Mouse (Mus musculus): Measurements from ENCODE around the gene Galnt5. TPM values are rescaled to one million over a fixed set of nuclear protein-coding genes. Genes with fewer than 3 reads are reported as not detected.

Gene Galnt5
- 0.29 and 0.31 TPM in 2 replicates for polyA plus RNA-seq (2016; fragmentation: Nextera tagmentation; extraction: Ambion mirVana)

DNA sequence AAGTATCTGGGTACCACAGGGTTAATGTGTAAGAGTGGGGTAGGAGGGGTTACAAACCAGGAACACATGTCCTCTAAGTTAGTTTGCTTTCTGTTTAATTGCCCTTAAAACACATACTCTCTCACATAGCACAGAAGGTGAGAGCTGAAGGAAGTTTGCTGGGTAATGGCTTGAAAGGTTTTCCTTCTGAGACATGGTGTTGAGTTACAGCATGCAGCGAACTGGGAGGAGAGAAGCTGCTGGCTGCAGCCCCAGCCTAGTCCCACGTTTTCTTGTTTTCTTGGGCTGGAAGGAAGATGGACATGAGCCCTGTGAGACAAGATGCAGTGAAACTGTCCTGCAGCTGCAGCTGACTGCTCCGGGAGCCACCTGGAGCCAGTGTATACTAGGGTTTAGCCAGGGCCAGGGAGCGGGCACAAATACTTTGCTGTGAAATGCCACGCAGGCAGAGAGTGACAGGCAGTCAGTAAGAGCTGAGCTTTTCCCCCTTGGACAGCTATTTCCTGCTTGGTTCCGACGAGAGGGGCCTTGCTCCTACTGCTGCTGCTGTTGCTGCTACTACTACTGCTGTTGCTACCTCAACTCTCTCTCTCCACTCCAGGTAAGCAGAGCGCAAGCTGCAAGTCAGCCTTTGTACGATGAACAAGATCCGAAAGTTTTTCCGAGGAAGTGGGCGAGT is at the start of gene Galnt5:
Galnt5 (plus strand) TSS at position 133 of the 679 bp plus-strand sequence.
- 0 out of 2 replicates have a peak within 1 kb of the TSS, but pooled peaks have one; percentile 23 for H3K27ac ChIP-seq

DNA sequence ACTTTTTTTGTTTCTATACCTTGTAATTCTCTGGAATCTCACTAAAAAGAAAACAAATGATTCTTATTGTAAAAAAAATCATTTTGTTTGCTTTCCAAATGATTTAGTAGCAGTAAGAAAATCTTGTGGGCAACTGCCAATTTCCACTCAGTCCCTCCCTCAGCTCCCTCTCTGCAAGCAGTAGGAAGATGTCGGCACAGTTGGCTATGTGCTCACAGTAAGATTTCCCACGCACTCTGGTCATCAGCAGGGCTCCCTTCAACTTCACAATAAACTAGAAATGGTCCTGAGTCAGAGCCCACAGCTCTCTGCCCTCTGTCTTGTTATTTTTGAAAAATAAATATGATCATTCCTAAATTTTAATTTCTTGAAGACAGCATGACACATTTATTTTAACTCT is 46.1 kb upstream of the Galnt5 start:
- H3K9me3 ChIP-seq, result no peaks in the 10 kb centered on the region
- H3K27ac ChIP-seq, result no peak overlapping the region
- DNase-seq (ENCODE audit: low spot score), result no peak
- no peaks in the 10 kb centered on the region for H3K36me3 ChIP-seq
- 69% methylated on average over 2 of the region's 2 CpGs for WGBS
- H3K4me3 ChIP-seq, result no peak overlapping the region
- H3K27me3 ChIP-seq (ENCODE audit: insufficient read depth, poor library complexity, severe bottlenecking), result no peaks in the 10 kb centered on the region
- H3K4me1 ChIP-seq (replicated peaks), result no peaks in the 10 kb centered on the region

More for the DNA sequence above, at the start of gene Galnt5:
- Histone ChIP-seq H3K36me3 (no peaks in the 10 kb centered on the region), H3K9me3 (no peaks in the 10 kb centered on the region), H3K27me3 (ENCODE audit: insufficient read depth, poor library complexity, severe bottlenecking) (no peaks in the 10 kb centered on the region), H3K4me1 (replicated peaks) (no peaks in the 10 kb centered on the region), H3K4me3 (peak within 1 kb of the TSS; percentile 24; the same call in 1 of the 2 replicates)
- peak; percentile 20 for DNase-seq (ENCODE audit: low spot score)
- WGBS, result 56% methylated on average over 12 of the region's 12 CpGs

DNA sequence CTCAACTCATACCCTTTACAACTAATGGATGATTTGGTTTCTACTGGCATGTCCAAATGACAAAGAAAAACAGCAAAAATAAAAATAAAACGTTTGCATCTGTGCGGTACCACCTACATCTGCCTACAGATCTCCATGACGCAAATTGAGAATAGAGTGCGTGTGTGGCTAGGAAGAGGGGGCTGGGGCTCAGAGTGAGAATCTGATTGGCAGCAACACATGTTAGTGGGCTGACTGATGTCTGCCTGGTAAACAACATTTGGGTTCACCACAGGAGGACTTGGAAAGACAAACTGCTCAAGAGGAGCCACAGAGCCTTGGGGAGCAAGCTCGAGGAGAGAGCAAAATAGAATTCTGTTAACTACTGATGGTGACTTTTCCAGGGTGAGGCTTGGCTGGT is 36.9 kb upstream of the Galnt5 start:
- WGBS, result 78% methylated on average over 5 of the region's 5 CpGs
- DNase-seq (ENCODE audit: low spot score), result no peak
- no peaks in the 10 kb centered on the region for H3K4me1 ChIP-seq (replicated peaks)
- H3K4me3 ChIP-seq, result no peak overlapping the region
- no peaks in the 10 kb centered on the region for H3K27me3 ChIP-seq (ENCODE audit: insufficient read depth, poor library complexity, severe bottlenecking)
- no peaks in the 10 kb centered on the region for H3K36me3 ChIP-seq
- H3K9me3 ChIP-seq, result no peaks in the 10 kb centered on the region
- H3K27ac ChIP-seq, result no peak overlapping the region

DNA sequence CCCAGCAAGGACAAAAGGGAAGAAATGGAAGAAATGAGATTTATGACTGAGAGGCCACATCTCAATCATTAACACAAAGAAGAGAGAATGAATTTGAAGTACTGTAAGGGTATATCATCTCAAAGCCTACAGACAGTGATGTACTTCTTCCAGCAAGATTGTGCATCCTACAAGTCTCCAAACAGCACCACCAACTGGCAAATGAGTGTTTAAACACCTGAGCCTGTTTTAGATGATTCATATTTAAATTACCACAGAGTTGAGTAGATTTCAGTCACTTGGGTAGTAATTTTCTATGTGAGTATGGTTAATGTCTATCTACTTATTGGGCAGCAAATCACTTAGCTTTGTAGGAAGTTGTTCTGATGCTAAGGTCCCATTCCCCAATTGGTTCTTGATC is 15.4 kb upstream of the Galnt5 start:
- H3K27ac ChIP-seq, result no peak overlapping the region
- H3K4me1 ChIP-seq (replicated peaks), result no peaks in the 10 kb centered on the region
- H3K36me3 ChIP-seq, result no peaks in the 10 kb centered on the region
- H3K4me3 ChIP-seq, result no peak overlapping the region
- no peaks in the 10 kb centered on the region for H3K9me3 ChIP-seq
- DNase-seq (ENCODE audit: low spot score), result no peak
- no peaks in the 10 kb centered on the region for H3K27me3 ChIP-seq (ENCODE audit: insufficient read depth, poor library complexity, severe bottlenecking)

DNA sequence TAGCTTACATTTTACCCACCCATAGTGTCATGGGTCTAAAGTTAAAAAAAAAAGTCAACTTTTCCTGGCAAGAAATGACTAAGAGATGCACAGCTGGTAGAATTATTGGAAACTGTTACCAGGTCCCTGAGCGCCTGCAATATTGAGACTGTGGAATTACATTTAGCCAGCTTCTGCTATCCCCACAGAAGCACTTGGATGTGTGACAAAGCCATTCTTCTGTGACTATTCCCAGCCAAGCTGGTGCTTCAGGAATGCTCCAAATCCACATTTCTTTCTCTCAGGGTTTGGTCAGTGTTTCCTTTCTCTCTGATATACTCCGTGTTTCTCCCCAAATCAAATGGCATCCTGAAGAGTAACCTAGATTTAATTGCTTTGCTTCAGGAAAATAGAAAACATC is 6.6 kb upstream of the Galnt5 start:
- Histone ChIP-seq H3K27ac (no peak overlapping the region), H3K4me3 (no peak overlapping the region), H3K36me3 (no peaks in the 10 kb centered on the region), H3K27me3 (ENCODE audit: insufficient read depth, poor library complexity, severe bottlenecking) (no peaks in the 10 kb centered on the region), H3K9me3 (no peaks in the 10 kb centered on the region), H3K4me1 (replicated peaks) (no peaks in the 10 kb centered on the region)
- 97% methylated on average over 2 of the region's 2 CpGs for WGBS
- no peak for DNase-seq (ENCODE audit: low spot score)

DNA sequence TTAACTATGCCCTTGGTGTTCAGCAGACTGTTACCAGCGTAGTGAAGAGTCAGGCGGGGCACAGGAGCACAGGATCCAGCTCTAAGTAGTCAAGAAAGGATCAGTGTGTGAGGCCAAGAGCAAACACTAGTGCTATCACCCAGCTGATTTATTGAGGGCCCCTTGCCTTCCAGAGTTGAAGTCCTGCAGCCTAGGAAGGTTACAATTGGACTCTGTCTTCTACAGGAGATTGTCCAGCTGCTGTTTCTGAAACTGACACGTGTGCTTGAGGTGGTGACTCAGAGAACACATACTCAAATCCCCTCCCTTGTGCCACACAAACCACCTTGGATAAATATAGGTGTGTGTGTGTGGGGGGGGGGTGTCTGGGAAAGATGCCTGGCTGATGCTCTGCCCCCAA is 3.8 kb downstream of the Galnt5 start:
- Histone ChIP-seq H3K27me3 (ENCODE audit: insufficient read depth, poor library complexity, severe bottlenecking) (no peaks in the 10 kb centered on the region), H3K4me1 (replicated peaks) (no peaks in the 10 kb centered on the region), H3K27ac (no peak overlapping the region), H3K4me3 (no peak overlapping the region), H3K36me3 (no peaks in the 10 kb centered on the region), H3K9me3 (no peaks in the 10 kb centered on the region)
- WGBS, result 84% methylated on average over 3 of the region's 3 CpGs
- DNase-seq (ENCODE audit: low spot score), result no peak

DNA sequence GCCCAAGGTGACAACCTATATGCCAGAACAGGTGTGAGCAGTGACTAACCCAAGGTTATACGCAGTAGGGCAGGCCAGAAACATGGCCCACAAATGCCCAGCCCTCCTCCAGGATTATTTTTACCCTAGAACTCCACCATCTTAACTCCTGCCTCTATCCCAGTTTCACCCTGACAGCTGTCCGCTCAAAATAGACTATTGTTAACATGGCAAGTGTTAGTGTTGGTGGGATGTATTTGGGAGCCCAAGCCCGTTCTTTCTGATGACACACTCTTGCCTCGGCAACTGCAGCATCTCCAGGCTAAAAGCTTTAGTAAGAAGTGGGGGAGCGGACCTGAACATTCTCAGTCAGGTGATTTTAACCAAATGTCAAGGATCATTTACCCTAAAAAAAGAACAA is 9.4 kb downstream of the Galnt5 start:
- Histone ChIP-seq H3K27ac (no peak overlapping the region), H3K27me3 (ENCODE audit: insufficient read depth, poor library complexity, severe bottlenecking) (no peaks in the 10 kb centered on the region), H3K36me3 (no peaks in the 10 kb centered on the region), H3K4me1 (replicated peaks) (no peaks in the 10 kb centered on the region), H3K4me3 (no peak overlapping the region), H3K9me3 (no peaks in the 10 kb centered on the region)
- 92% methylated on average over 5 of the region's 5 CpGs for WGBS
- DNase-seq (ENCODE audit: low spot score), result no peak

DNA sequence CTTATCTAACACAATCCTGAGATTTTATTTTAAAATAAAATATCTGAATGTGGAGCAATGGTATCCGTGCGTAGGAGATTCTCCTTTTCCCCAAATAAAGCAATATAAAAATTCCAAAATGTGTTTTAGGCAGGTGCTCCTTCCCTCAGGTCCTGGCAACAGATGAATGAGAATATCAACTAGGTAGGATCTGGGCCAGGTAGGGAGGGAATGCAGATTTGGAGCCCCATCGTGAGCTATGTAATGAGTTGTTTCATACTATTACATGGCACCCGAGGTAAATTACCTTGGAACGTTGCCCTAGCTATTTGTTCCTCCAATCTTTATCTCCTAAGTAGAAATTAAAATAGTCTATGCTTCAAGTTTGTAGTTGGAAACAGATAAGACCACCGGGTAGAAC is 25.9 kb downstream of the Galnt5 start:
- no peak overlapping the region for H3K4me3 ChIP-seq
- WGBS, result 87% methylated on average over 6 of the region's 6 CpGs
- DNase-seq (ENCODE audit: low spot score), result no peak

DNA sequence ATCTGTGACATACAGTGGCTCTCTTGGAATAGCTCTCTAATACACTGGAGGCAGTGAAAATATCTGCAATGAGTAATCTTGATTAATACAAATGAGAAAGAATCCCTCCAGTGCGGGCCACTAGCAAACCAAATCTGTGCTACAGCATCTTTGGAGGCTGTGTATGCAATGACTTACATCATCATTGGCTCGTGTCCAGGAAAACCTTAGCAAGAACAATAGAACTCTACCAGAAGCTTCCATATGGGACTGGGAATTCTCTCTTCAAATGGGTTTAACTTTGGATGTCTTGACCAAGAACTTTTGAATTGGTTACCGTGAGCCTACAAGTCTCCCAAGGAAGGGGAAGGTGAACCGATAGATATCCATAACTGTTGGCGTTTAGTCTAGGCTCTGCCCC is 29.1 kb downstream of the Galnt5 start:
- Histone ChIP-seq H3K9me3 (no peaks in the 10 kb centered on the region), H3K36me3 (no peaks in the 10 kb centered on the region), H3K4me3 (no peak overlapping the region), H3K27ac (no peak overlapping the region), H3K27me3 (ENCODE audit: insufficient read depth, poor library complexity, severe bottlenecking) (no peaks in the 10 kb centered on the region), H3K4me1 (replicated peaks) (no peaks in the 10 kb centered on the region)
- DNase-seq (ENCODE audit: low spot score), result no peak
- 92% methylated on average over 5 of the region's 5 CpGs for WGBS

More for the DNA sequence above, 25.9 kb downstream of the Galnt5 start:
- Histone ChIP-seq H3K4me1 (replicated peaks) (no peaks in the 10 kb centered on the region), H3K36me3 (no peaks in the 10 kb centered on the region), H3K27ac (no peak overlapping the region), H3K27me3 (ENCODE audit: insufficient read depth, poor library complexity, severe bottlenecking) (no peaks in the 10 kb centered on the region), H3K9me3 (no peaks in the 10 kb centered on the region)

DNA sequence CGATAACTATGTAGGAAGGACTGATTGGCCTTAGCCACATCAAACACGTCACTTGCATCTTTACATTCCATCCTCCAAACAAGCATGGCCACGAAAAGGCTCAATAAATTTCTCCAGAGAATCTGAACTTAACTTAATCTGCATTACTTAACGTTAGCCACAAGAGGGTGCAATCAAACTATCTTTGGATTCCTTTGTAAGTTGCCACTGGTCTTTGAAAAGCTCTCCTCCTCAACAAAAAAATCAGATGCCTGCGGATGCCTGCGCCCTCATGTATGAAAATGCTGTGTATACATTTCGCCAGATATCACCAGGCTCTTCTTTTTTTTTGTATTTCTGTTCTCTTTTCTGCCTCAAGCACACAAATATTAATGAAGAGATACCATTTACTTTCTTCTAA is 31.7 kb downstream of the Galnt5 start:
- WGBS, result 31% methylated on average over 7 of the region's 7 CpGs
- no peak overlapping the region for H3K4me3 ChIP-seq
- no peaks in the 10 kb centered on the region for H3K4me1 ChIP-seq (replicated peaks)
- DNase-seq (ENCODE audit: low spot score), result no peak
- H3K9me3 ChIP-seq, result no peaks in the 10 kb centered on the region
- no peaks in the 10 kb centered on the region for H3K36me3 ChIP-seq
- no peak overlapping the region for H3K27ac ChIP-seq
- H3K27me3 ChIP-seq (ENCODE audit: insufficient read depth, poor library complexity, severe bottlenecking), result no peaks in the 10 kb centered on the region

DNA sequence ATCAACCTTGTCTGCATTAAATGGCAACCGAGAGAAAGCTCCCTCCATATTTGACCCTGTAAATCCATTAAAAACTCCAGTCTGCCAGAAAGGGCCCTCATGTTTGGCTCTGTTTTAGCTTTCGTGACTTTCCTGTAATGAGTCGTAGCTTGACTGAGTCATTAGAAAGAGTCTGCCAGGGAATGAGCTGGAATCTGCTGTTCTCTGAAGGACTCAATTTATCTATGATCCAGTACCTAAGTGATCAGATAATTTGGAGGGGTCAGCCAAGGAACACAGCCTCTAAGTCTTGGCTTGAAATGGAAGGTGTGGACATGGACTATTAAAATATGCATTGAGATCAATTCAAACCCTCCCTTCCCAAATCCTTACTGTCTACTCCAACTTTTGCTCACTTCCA is 33.7 kb downstream of the Galnt5 start:
- Histone ChIP-seq H3K36me3 (no peaks in the 10 kb centered on the region), H3K4me3 (no peak overlapping the region), H3K4me1 (replicated peaks) (no peaks in the 10 kb centered on the region), H3K27ac (no peak overlapping the region), H3K9me3 (no peaks in the 10 kb centered on the region), H3K27me3 (ENCODE audit: insufficient read depth, poor library complexity, severe bottlenecking) (no peaks in the 10 kb centered on the region)
- WGBS, result 93% methylated on average over 3 of the region's 3 CpGs
- no peak for DNase-seq (ENCODE audit: low spot score)

DNA sequence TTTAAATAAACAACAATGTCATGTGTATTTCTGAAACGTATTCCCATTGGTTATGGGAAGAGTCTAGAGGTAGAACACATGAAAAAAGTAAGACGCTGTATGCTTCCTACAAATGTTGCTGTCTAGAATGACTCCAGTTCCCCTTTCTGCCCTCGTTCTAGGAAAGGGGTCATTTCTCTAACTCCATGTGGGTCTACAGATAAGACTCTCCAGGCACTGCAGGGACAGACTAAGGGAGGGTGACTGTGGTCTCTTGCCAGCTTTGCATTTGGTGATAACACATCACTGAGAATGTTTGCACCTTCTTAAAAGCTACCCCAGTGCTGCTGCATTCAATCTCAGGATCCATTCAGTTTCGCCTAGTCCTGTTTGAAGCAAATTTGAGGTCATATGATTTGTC is 38.0 kb downstream of the Galnt5 start:
- H3K27ac ChIP-seq, result no peak overlapping the region
- 83% methylated on average over 4 of the region's 4 CpGs for WGBS
- no peaks in the 10 kb centered on the region for H3K9me3 ChIP-seq
- H3K27me3 ChIP-seq (ENCODE audit: insufficient read depth, poor library complexity, severe bottlenecking), result no peaks in the 10 kb centered on the region
- no peaks in the 10 kb centered on the region for H3K4me1 ChIP-seq (replicated peaks)
- H3K36me3 ChIP-seq, result no peaks in the 10 kb centered on the region
- no peak for DNase-seq (ENCODE audit: low spot score)
- no peak overlapping the region for H3K4me3 ChIP-seq

DNA sequence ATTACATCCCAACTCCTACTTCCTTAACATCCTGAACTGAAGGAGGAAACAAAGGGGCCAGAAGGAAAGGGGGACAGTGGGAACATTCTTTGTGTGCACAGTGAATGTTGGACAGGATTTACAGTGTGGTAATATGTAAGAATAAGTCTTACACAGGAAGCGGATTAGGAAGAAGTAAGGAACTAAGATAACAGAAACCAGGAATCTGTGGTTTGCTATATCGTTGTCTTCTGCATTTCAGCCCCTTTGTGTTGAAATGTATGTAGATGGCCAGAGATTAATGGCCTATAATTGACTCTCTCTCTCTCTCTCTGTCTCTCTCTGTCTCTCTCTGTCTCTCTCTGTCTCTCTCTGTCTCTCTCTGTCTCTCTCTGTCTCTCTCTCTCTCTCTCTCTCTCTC is 39.2 kb downstream of the Galnt5 start:
- Histone ChIP-seq H3K27me3 (ENCODE audit: insufficient read depth, poor library complexity, severe bottlenecking) (no peaks in the 10 kb centered on the region), H3K27ac (no peak overlapping the region), H3K36me3 (no peaks in the 10 kb centered on the region), H3K4me1 (replicated peaks) (no peaks in the 10 kb centered on the region), H3K9me3 (no peaks in the 10 kb centered on the region), H3K4me3 (no peak overlapping the region)
- no peak for DNase-seq (ENCODE audit: low spot score)
- WGBS, result 88% methylated on average over 2 of the region's 2 CpGs

DNA sequence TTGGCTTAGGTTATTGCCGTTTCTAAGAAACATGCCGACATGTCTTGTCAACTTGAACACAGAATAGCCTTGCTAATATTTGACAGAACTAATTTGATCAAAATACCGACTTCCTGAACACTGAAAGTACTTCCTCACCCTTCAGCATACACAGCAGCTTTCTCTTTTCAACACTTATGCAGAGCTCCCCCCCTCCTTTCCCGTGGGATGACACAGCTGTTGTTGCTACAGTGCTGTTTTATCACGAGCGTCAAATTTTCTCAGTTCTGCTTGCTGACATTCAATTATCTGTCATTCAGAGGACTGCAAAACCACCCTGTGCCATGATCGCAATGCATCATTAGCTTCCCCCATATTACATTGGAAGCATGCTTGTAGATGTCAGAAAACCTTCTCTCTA is 44.2 kb downstream of the Galnt5 start:
- WGBS, result 80% methylated on average over 7 of the region's 7 CpGs
- no peaks in the 10 kb centered on the region for H3K9me3 ChIP-seq
- no peak for DNase-seq (ENCODE audit: low spot score)
- H3K36me3 ChIP-seq, result no peaks in the 10 kb centered on the region
- H3K4me3 ChIP-seq, result no peak overlapping the region
- H3K4me1 ChIP-seq (replicated peaks), result no peaks in the 10 kb centered on the region
- H3K27ac ChIP-seq, result no peak overlapping the region
- no peaks in the 10 kb centered on the region for H3K27me3 ChIP-seq (ENCODE audit: insufficient read depth, poor library complexity, severe bottlenecking)

Measured in hindbrain, embryonic 10.5 days (tissue).